Mouse (Mus musculus): Measurements from ENCODE around the gene Hpf1. TPM values are rescaled to one million over a fixed set of nuclear protein-coding genes. Genes with fewer than 3 reads are reported as not detected.

Hpf1 gene
- polyA plus RNA-seq, 1 experiment from 2014 or later = 107 TPM

Other genes with a start within 250 kb of the Hpf1 start
- gene Clcn3, start 92.9 kb downstream of the Hpf1 start, polyA plus RNA-seq (2015; fragmentation: Nextera tagmentation; extraction: Ambion mirVana) = 51.4 and 55.6 TPM in 2 replicates
- gene Nek1, start 102.8 kb downstream of the Hpf1 start, polyA plus RNA-seq (2015; fragmentation: Nextera tagmentation; extraction: Ambion mirVana) = 31.7 and 31.8 TPM in 2 replicates